Mouse (Mus musculus): ENCODE data around the gene Ncapg2. TPM values are rescaled to one million over a fixed set of nuclear protein-coding genes. Genes with fewer than 3 reads are reported as not detected.

Ncapg2 gene
- polyA plus RNA-seq, 1 experiment from 2014 or later: 35.8 TPM

- ATAC-seq (ENCODE audit: insufficient read depth, low FRiP score, low read depth): no peak
- H3K4me3 ChIP-seq (replicated peaks): peak overlapping the region; percentile 63
- peaks cover 4% of the 10 kb centered on the region; the same call in 1 of the 2 replicates for H3K9me3 ChIP-seq
- H3K9ac ChIP-seq: no peak overlapping the region
- WGBS: 95% methylated on average over 18 of the region's 18 CpGs
- H3K27me3 ChIP-seq (replicated peaks): no peaks in the 10 kb centered on the region
- H3K27ac ChIP-seq: no peak overlapping the region
- peak overlapping the region; percentile 57 for H3K4me2 ChIP-seq
- peaks cover 19% of the 10 kb centered on the region for H3K36me3 ChIP-seq
- H3K4me1 ChIP-seq: peaks cover 9% of the 10 kb centered on the region; the same call in 1 of the 2 replicates
Observed at GRCm38 (mm10) chr12:116404012-116404679, 1.1 kb upstream of the Ncapg2 start.

DNA sequence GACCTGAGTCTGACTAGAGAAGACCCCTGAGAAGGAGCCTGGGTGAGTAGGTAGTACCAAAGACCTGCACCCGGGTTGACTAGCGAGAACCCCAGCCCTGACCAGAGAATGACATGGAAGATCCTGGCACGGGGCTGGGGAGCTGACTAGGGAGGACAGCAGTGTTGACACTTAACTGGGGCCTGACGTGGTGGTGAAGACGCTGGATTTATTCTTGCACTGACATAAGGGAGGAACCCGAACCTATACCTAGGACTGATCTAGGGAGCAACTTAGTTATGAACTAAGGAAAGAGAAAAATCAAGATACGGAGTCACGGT lies 594 bp downstream of the Ncapg2 start:
- no peak for ATAC-seq (ENCODE audit: insufficient read depth, low FRiP score, low read depth)
- H3K4me1 ChIP-seq: peaks cover 9% of the 10 kb centered on the region; the same call in 1 of the 2 replicates
- H3K4me2 ChIP-seq: peak overlapping the region; percentile 85
- peak overlapping the region; percentile 60 for H3K9ac ChIP-seq
- peaks cover 27% of the 10 kb centered on the region for H3K36me3 ChIP-seq
- H3K27me3 ChIP-seq (replicated peaks): no peaks in the 10 kb centered on the region
- 6% methylated on average over 8 of the region's 8 CpGs for WGBS
- H3K27ac ChIP-seq: peak overlapping the region; percentile 40
- peaks cover 4% of the 10 kb centered on the region; the same call in 1 of the 2 replicates for H3K9me3 ChIP-seq
- H3K4me3 ChIP-seq (replicated peaks): peak overlapping the region; percentile 63

DNA sequence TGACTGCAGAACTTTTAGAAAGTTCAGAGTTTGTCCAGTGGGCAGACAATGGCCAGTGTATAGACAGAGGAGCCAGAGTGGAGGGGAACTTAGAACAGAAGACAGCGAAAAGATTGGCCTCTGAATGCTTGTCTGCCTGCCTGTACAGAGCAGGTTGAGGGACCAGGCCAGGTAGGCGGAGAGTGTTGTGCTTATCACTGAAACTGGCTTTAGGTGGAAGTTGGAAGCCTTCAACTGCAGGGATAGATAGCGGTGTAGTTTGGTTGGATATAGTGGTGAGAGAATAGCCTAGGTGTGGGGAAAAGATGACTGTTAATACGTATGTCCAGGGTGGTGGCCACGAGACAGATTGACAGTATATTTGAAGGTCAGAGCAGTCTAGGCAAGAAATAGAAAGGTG lies 2.7 kb downstream of the Ncapg2 start:
- no peak for ATAC-seq (ENCODE audit: insufficient read depth, low FRiP score, low read depth)
- Histone ChIP-seq H3K4me3 (replicated peaks) (no peak overlapping the region), H3K4me1 (peaks cover 9% of the 10 kb centered on the region; the same call in 1 of the 2 replicates), H3K9ac (no peak overlapping the region), H3K36me3 (peaks cover 20% of the 10 kb centered on the region), H3K27ac (no peak overlapping the region), H3K4me2 (no peak overlapping the region), H3K27me3 (replicated peaks) (no peaks in the 10 kb centered on the region), H3K9me3 (peaks cover 4% of the 10 kb centered on the region; the same call in 1 of the 2 replicates)
- WGBS: 89% methylated on average over 5 of the region's 5 CpGs

DNA sequence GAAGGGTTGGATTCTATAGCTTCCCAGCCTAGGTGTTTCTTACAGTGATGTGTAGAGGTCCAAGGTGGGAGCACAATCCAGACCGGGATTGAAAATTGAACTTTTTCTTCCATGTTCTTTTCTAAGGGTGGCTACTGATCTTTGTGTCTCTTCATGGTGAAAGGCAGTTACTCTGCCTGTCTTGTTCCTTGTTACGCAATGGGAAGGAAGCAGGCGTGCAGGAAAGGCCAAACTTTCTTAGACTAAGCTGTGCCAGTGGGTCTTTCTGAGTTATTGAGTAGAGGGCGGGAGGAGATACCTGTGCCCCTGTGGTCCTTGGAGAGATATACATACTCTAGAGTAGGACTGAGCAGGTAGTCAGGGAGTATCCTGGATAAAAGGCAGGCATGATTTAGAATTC lies 9.7 kb downstream of the Ncapg2 start:
- Histone ChIP-seq H3K27ac (no peak overlapping the region), H3K9ac (no peak overlapping the region), H3K4me1 (no peaks in the 10 kb centered on the region), H3K27me3 (replicated peaks) (no peaks in the 10 kb centered on the region), H3K9me3 (no peaks in the 10 kb centered on the region), H3K4me2 (no peak overlapping the region), H3K36me3 (peaks cover 12% of the 10 kb centered on the region; the same call in 1 of the 2 replicates), H3K4me3 (replicated peaks) (no peak overlapping the region)
- 91% methylated on average over 4 of the region's 4 CpGs for WGBS
- no peak for ATAC-seq (ENCODE audit: insufficient read depth, low FRiP score, low read depth)

GRCm38 (mm10) chr12:116416514-116416913 lies 11.3 kb downstream of the Ncapg2 start:
- no peak overlapping the region for H3K9ac ChIP-seq
- no peak overlapping the region for H3K27ac ChIP-seq
- 97% methylated on average over 1 of the region's 1 CpGs for WGBS
- H3K27me3 ChIP-seq (replicated peaks): no peaks in the 10 kb centered on the region
- no peaks in the 10 kb centered on the region for H3K4me1 ChIP-seq
- H3K36me3 ChIP-seq: peaks cover 9% of the 10 kb centered on the region; the same call in 1 of the 2 replicates
- no peaks in the 10 kb centered on the region for H3K9me3 ChIP-seq
- no peak overlapping the region for H3K4me3 ChIP-seq (replicated peaks)
- H3K4me2 ChIP-seq: no peak overlapping the region
- no peak for ATAC-seq (ENCODE audit: insufficient read depth, low FRiP score, low read depth)

DNA sequence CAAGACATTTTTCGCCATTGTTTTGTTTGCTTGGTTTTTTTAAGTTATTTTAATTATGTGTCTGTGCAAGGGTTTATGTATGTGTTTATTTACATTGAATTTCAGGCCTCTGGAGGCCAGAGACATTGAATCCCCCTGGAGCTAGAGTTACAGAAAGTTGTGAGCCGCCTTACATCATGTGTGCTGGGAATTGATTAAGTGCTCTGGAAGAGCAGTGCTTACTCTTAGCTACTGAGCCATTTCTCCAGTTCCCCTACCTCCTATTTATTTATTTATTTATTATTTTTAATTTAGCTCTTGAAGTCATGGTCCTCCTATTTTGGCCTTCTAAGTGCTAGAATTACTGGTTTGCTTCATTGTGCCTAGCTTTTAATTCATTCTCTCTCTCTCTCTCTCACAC lies 16.5 kb downstream of the Ncapg2 start:
- no peak overlapping the region for H3K27ac ChIP-seq
- no peaks in the 10 kb centered on the region for H3K9me3 ChIP-seq
- no peaks in the 10 kb centered on the region for H3K4me1 ChIP-seq
- ATAC-seq (ENCODE audit: insufficient read depth, low FRiP score, low read depth): no peak
- no peaks in the 10 kb centered on the region for H3K27me3 ChIP-seq (replicated peaks)
- H3K4me2 ChIP-seq: no peak overlapping the region
- H3K36me3 ChIP-seq: peaks cover 14% of the 10 kb centered on the region
- WGBS: 87% methylated on average over 2 of the region's 2 CpGs
- H3K4me3 ChIP-seq (replicated peaks): no peak overlapping the region
- H3K9ac ChIP-seq: no peak overlapping the region

- Histone ChIP-seq H3K4me2 (no peak overlapping the region), H3K4me1 (no peaks in the 10 kb centered on the region), H3K36me3 (peaks cover 26% of the 10 kb centered on the region), H3K9ac (no peak overlapping the region), H3K4me3 (replicated peaks) (no peak overlapping the region), H3K9me3 (no peaks in the 10 kb centered on the region), H3K27me3 (replicated peaks) (no peaks in the 10 kb centered on the region), H3K27ac (no peak overlapping the region)
- no peak for ATAC-seq (ENCODE audit: insufficient read depth, low FRiP score, low read depth)
- WGBS: 86% methylated on average over 2 of the region's 2 CpGs
Observed at GRCm38 (mm10) chr12:116425392-116425791, 20.2 kb downstream of the Ncapg2 start.

DNA sequence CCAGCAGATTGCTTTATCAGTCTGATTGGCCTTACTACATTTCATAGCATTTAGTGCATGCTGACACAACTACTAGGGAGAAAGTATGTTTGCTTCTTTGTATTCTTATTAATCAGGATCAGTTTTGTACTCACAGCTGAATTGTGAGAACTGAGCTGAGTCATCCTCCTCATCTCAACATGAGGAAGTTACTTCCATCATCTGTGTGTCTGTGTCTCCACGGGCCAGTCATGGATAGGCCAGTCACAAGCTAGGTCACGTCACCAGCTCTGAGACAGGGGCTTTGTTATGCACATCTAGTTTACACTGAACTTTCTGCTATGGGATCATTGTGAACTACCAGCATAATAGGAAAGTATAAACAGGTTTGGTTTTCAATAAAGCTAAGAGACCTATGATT lies 28.5 kb downstream of the Ncapg2 start:
- H3K9me3 ChIP-seq: no peaks in the 10 kb centered on the region
- 87% methylated on average over 2 of the region's 2 CpGs for WGBS
- H3K9ac ChIP-seq: no peak overlapping the region
- H3K4me2 ChIP-seq: no peak overlapping the region
- peaks cover 25% of the 10 kb centered on the region for H3K36me3 ChIP-seq
- H3K4me3 ChIP-seq (replicated peaks): no peak overlapping the region
- H3K27me3 ChIP-seq (replicated peaks): no peaks in the 10 kb centered on the region
- no peak overlapping the region for H3K27ac ChIP-seq
- H3K4me1 ChIP-seq: no peaks in the 10 kb centered on the region
- ATAC-seq (ENCODE audit: insufficient read depth, low FRiP score, low read depth): no peak

- no peak for ATAC-seq (ENCODE audit: insufficient read depth, low FRiP score, low read depth)
- Histone ChIP-seq H3K4me1 (no peaks in the 10 kb centered on the region), H3K36me3 (peaks cover 26% of the 10 kb centered on the region), H3K9me3 (no peaks in the 10 kb centered on the region), H3K27me3 (replicated peaks) (no peaks in the 10 kb centered on the region), H3K4me3 (replicated peaks) (no peak overlapping the region), H3K4me2 (no peak overlapping the region), H3K27ac (no peak overlapping the region), H3K9ac (no peak overlapping the region)
- 87% methylated on average over 2 of the region's 2 CpGs for WGBS
Observed at GRCm38 (mm10) chr12:116435232-116435631, 30.0 kb downstream of the Ncapg2 start.

DNA sequence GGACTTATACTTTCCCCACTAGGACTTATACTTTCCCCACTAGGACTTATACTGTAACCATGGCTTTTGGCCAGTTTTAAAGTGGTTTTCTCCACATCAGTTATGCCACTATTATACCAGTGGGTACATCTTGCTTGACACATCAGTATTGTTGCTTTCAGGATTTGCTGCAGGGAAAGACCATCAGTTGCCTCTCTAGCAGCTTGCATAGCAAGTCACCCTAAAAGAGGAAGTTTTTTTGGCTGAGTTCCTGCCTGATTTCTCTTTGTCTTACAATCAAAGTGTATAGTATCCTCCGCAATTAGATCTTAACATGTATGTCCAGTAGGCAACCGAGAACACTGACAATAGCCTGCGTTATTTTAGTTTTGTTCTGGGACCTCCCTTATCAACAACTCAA lies 30.9 kb downstream of the Ncapg2 start:
- H3K27ac ChIP-seq: no peak overlapping the region
- ATAC-seq (ENCODE audit: insufficient read depth, low FRiP score, low read depth): no peak
- H3K9ac ChIP-seq: no peak overlapping the region
- no peaks in the 10 kb centered on the region for H3K27me3 ChIP-seq (replicated peaks)
- 87% methylated on average over 3 of the region's 3 CpGs for WGBS
- no peaks in the 10 kb centered on the region for H3K4me1 ChIP-seq
- H3K4me3 ChIP-seq (replicated peaks): no peak overlapping the region
- H3K36me3 ChIP-seq: peaks cover 26% of the 10 kb centered on the region
- H3K4me2 ChIP-seq: no peak overlapping the region
- no peaks in the 10 kb centered on the region for H3K9me3 ChIP-seq

DNA sequence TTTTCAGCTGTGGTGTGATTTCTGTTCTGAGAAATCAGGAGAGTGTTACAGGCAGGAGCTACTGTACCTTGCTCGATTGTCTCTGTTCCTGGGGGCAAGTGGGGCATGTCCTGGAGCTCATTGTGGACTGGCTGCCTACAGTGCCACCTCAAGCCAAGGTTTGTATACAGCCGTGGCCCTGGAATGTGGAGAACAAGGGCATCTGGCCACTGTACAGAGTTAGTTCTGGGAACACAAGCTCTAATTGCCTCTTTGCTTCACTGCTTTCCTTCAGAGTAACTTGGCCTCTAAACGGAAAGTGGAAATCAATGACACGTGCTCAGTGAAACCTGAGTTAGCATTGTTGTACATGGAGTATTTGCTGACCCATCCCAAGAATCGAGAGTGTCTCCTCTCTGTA lies 33.4 kb downstream of the Ncapg2 start:
- H3K9ac ChIP-seq: no peak overlapping the region
- H3K4me2 ChIP-seq: no peak overlapping the region
- H3K27ac ChIP-seq: no peak overlapping the region
- H3K36me3 ChIP-seq: peaks cover 28% of the 10 kb centered on the region
- no peak for ATAC-seq (ENCODE audit: insufficient read depth, low FRiP score, low read depth)
- H3K4me3 ChIP-seq (replicated peaks): no peak overlapping the region
- 86% methylated on average over 5 of the region's 5 CpGs for WGBS
- H3K9me3 ChIP-seq: no peaks in the 10 kb centered on the region
- H3K4me1 ChIP-seq: no peaks in the 10 kb centered on the region
- H3K27me3 ChIP-seq (replicated peaks): no peaks in the 10 kb centered on the region

GRCm38 (mm10) chr12:116442184-116442583 lies 37.0 kb downstream of the Ncapg2 start:
- Histone ChIP-seq H3K36me3 (peaks cover 21% of the 10 kb centered on the region), H3K27me3 (replicated peaks) (no peaks in the 10 kb centered on the region), H3K4me2 (no peak overlapping the region), H3K4me3 (replicated peaks) (no peak overlapping the region), H3K27ac (no peak overlapping the region), H3K4me1 (no peaks in the 10 kb centered on the region), H3K9me3 (no peaks in the 10 kb centered on the region), H3K9ac (no peak overlapping the region)
- 76% methylated on average over 3 of the region's 3 CpGs for WGBS
- no peak for ATAC-seq (ENCODE audit: insufficient read depth, low FRiP score, low read depth)

DNA sequence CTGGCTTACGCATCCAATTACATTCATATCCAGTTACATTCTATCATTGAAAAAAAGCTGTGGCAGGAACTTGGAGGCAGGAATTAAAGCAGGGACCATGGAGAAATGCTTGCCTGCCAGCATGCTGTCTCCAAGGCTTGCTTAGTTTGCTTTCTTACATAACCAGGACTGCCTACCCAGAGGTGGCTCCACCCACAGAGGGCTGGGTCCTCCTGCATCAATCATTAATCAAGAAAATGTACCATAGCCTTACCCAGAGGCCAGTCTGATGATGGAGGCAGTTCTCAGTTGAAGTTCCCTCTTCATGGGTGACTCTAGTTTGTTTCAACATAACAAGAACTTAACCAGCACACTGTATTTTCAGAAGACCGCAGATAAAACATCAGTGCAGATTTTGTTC lies 44.3 kb downstream of the Ncapg2 start:
- Histone ChIP-seq H3K4me1 (no peaks in the 10 kb centered on the region), H3K9ac (no peak overlapping the region), H3K27ac (no peak overlapping the region), H3K36me3 (peaks cover 13% of the 10 kb centered on the region; the same call in 1 of the 2 replicates), H3K4me3 (replicated peaks) (no peak overlapping the region), H3K9me3 (no peaks in the 10 kb centered on the region), H3K4me2 (no peak overlapping the region), H3K27me3 (replicated peaks) (no peaks in the 10 kb centered on the region)
- ATAC-seq (ENCODE audit: insufficient read depth, low FRiP score, low read depth): peak; percentile 60; the same call in 1 of the 2 replicates
- WGBS: 96% methylated on average over 2 of the region's 2 CpGs
